Mouse (Mus musculus) forebrain, embryonic 11.5 days (tissue): ENCODE results near the gene Uroc1. TPM values are rescaled to one million over a fixed set of nuclear protein-coding genes. Genes with fewer than 3 reads are reported as not detected.

Experiments used
- ATAC-seq: fragments of 200-750 bp; cut with Nextera tagmentation; replicated peaks from 2 replicates; pipeline ENCODE4 v1.8.0; 2017; ENCODE audit warnings: moderate TSS enrichment; ENCODE audit not compliant: low FRiP score
- DNase-seq: peaks from one replicate; pipeline ENCODE4 v3.0.0-alpha.2; 2017; ENCODE audit warnings: low spot score
- H3K27ac ChIP-seq: fragments of 300-500 bp; sonication (generic); 2 replicates; pipeline ENCODE4 v1.5.1; 2014; ENCODE audit warnings: low read depth, low read length
- H3K27me3 ChIP-seq: fragments of 300-500 bp; sonication (generic); 2 replicates; pipeline ENCODE4 v1.6.1; 2014; ENCODE audit warnings: mild to moderate bottlenecking, low read length, mixed read lengths; ENCODE audit not compliant: control insufficient read depth, insufficient read depth
- H3K36me3 ChIP-seq: fragments of 300-500 bp; sonication (generic); 2 replicates; pipeline ENCODE4 v1.6.1; 2014; ENCODE audit warnings: mild to moderate bottlenecking, low read length, moderate library complexity, mixed read lengths; ENCODE audit not compliant: control insufficient read depth, insufficient read depth
- H3K4me1 ChIP-seq: fragments of 300-500 bp; sonication (generic); replicated peaks from 2 replicates; pipeline ENCODE4 v1.6.1; 2014; ENCODE audit warnings: low read length, mixed read lengths; ENCODE audit not compliant: control insufficient read depth, insufficient read depth
- H3K4me2 ChIP-seq: fragments of 300-500 bp; sonication (generic); 2 replicates; pipeline ENCODE4 v1.6.1; 2014; ENCODE audit warnings: low read depth, mild to moderate bottlenecking, low read length, moderate library complexity, mixed read lengths; ENCODE audit not compliant: severe bottlenecking
- H3K4me3 ChIP-seq: fragments of 300-500 bp; sonication (generic); 2 replicates; pipeline ENCODE4 v1.5.1; 2014; ENCODE audit warnings: low read depth, low read length
- H3K9ac ChIP-seq: fragments of 300-500 bp; sonication (generic); 2 replicates; pipeline ENCODE4 v1.6.1; 2014; ENCODE audit warnings: low read length
- H3K9me3 ChIP-seq: fragments of 300-500 bp; sonication (generic); 2 replicates; pipeline ENCODE4 v1.6.1; 2016; ENCODE audit warnings: low read length, mixed read lengths; ENCODE audit not compliant: control insufficient read depth
- WGBS: fragments of 180-500 bp; shearing (Covaris S2); extraction: QIAGEN DNeasy Blood & Tissue Kit; methylation state at CpG from one replicate; pipeline ENCODE4 v1.1.7; 2014; 5-methylcytosine and 5-hydroxymethylcytosine counted together
- polyA plus RNA-seq: library from polyadenylated mRNA; unstranded; fragments of >200 nt; fragmentation: Nextera tagmentation; extraction: Ambion mirVana; gene quantifications from 2 replicates; pipeline ENCODE4 v1.2.1, GENCODE M21; 2014

Gene Uroc1
- polyA plus RNA-seq: not detected in 2 replicates

- 87% methylated on average over 7 of the region's 7 CpGs for WGBS
- ATAC-seq: no peak
Observed at GRCm38 (mm10) chr6:90332561-90333425, at the start of gene Uroc1. Gene Uroc1, plus strand, starts transcription at chr6:90333284.

GRCm38 (mm10) chr6:90288265-90288664 lies 44.8 kb upstream of the Uroc1 start:
- ATAC-seq (no peak), DNase-seq (no peak)
- WGBS: 59% methylated on average over 12 of the region's 12 CpGs
- Histone ChIP-seq H3K27me3 (no peaks in the 10 kb centered on the region), H3K4me2 (no peak overlapping the region), H3K4me3 (no peak overlapping the region), H3K9ac (no peak overlapping the region), H3K4me1 (no peaks in the 10 kb centered on the region), H3K9me3 (no peaks in the 10 kb centered on the region), H3K36me3 (no peaks in the 10 kb centered on the region), H3K27ac (no peak overlapping the region)

More at GRCm38 (mm10) chr6:90332561-90333425, at the start of gene Uroc1:
- no peak for DNase-seq
- Histone ChIP-seq H3K27ac (no peak within 1 kb of the TSS), H3K9ac (no peak within 1 kb of the TSS), H3K36me3 (no peaks in the 10 kb centered on the region), H3K4me3 (no peak within 1 kb of the TSS), H3K4me1 (no peaks in the 10 kb centered on the region), H3K4me2 (no peak within 1 kb of the TSS), H3K9me3 (no peaks in the 10 kb centered on the region), H3K27me3 (no peaks in the 10 kb centered on the region)

GRCm38 (mm10) chr6:90300919-90301318 lies 32.2 kb upstream of the Uroc1 start, which contains the start of gene BC048671:
Gene BC048671, plus strand, starts transcription at chr6:90301219.
- ATAC-seq (no peak), DNase-seq (no peak)
- no peaks in the 10 kb centered on the region for H3K4me1 ChIP-seq
- no peak within 1 kb of the TSS for H3K4me2 ChIP-seq
- no peaks in the 10 kb centered on the region for H3K27me3 ChIP-seq
- H3K9ac ChIP-seq: no peak within 1 kb of the TSS
- no peak within 1 kb of the TSS for H3K4me3 ChIP-seq
- H3K9me3 ChIP-seq: no peaks in the 10 kb centered on the region; the same call in 1 of the 2 replicates
- H3K27ac ChIP-seq: no peak within 1 kb of the TSS
- no peaks in the 10 kb centered on the region for H3K36me3 ChIP-seq
- WGBS: 90% methylated on average over 1 of the region's 1 CpGs

DNA sequence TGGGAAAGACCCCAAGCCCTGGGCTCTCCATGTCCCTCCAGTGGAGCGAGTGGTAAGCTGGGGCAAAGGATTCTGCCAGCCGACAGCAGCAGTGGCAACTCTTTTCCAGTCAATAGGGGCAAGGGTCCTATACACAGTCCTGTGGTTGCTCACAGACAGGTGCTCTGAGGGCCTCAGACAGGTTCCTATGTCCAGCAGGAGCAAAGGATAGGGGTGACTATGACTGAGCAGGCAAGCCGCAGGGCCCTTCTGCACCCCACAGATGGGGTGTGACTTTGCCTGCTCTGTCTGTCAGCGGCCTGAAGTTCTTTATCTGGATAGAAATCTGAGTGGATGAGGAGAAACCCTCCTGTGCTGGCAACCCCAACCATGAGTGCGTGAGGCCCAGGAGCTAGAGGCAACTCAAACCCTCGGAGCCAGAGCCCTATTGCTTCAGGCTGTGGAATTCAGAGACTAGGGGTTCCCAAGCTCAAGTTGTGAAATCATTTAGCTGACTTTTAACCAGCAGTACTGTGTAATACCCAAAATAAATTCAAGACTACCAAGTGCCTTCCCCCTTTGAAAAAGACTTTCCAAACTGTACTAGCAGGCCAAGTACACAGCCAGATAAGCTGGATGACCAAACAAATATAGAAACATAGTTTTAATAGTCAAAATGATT lies 26.6 kb upstream of the Uroc1 start:
- DNase-seq (no peak), ATAC-seq (no peak)
- H3K27me3 ChIP-seq: no peaks in the 10 kb centered on the region
- H3K9ac ChIP-seq: no peak overlapping the region
- H3K4me1 ChIP-seq: no peaks in the 10 kb centered on the region
- 81% methylated on average over 6 of the region's 6 CpGs for WGBS
- H3K36me3 ChIP-seq: no peaks in the 10 kb centered on the region
- no peak overlapping the region for H3K4me2 ChIP-seq
- H3K9me3 ChIP-seq: no peaks in the 10 kb centered on the region
- H3K27ac ChIP-seq: no peak overlapping the region
- H3K4me3 ChIP-seq: no peak overlapping the region

DNA sequence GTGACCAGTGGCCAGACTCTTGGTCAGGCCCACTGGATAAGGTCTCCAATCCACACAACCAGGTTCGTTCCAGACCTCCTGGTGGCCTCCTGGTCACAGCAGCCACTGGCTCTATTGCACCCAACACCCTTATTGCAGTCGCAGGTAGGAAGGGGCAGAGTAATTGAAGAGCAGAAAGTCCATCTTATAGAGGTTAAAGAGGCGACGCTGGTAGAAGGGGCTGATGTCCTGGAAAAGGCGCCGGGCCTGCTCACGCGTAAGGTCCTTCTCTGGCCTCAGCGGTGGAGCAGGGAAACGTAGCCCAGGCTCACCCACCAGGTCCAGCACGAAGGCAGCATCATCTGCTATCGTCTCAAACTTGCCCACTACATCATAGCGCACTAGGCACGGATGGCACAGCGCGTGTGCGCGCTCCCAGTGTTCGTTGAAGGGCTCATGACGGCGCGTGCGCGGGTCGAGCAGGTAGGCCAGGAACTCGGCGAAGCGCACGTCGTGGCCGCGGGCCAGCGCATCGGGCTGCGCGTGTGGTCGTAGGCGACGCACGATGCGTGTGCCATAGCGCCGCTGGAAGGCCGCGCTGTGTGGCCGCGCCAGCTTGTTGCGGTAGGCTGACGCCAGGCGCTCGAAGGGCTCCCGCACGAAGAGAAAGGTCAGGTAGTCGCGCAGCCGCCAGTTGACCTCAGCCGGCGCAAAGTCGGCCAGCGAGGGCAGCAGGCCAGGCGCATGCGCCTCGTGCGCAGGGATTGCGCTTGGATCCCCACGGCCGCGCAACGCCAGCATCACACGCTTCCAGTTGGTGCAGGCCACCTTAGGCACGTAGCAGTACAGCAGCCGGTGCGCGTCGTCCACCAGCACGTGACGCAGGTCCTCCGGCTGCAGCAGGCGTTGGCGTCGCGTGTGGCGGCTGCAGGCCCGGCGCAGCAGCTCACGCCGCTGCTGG lies 24.0 kb upstream of the Uroc1 start:
- Histone ChIP-seq H3K9me3 (no peaks in the 10 kb centered on the region), H3K4me1 (no peaks in the 10 kb centered on the region), H3K9ac (no peak overlapping the region), H3K4me3 (no peak overlapping the region), H3K36me3 (no peaks in the 10 kb centered on the region), H3K27ac (no peak overlapping the region), H3K4me2 (no peak overlapping the region), H3K27me3 (no peaks in the 10 kb centered on the region)
- no peak for ATAC-seq
- no peak for DNase-seq
- WGBS: 88% methylated on average over 87 of the region's 87 CpGs

DNA sequence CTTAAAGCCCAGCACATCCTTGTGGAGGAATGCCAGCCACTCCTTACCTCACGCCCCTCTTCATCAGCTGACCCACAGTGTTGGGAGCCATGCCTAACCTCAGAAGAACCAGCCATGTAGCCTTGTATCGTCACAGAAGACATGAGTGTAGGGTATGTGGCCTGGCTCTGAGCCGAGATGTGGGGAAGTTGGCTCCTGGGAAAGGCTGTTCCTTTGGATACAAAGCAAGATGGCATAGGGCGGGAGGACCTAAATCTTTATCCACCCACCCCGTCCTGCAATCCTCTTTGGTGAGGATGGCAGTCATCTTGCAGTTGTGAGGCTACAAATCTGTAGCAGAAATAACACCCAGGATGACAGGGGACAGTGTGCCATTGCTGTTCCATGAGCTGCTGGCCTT lies 17.1 kb upstream of the Uroc1 start:
- H3K36me3 ChIP-seq: no peaks in the 10 kb centered on the region
- 78% methylated on average over 5 of the region's 5 CpGs for WGBS
- no peak for ATAC-seq
- H3K27me3 ChIP-seq: no peaks in the 10 kb centered on the region
- H3K4me3 ChIP-seq: no peak overlapping the region
- no peak for DNase-seq
- no peaks in the 10 kb centered on the region for H3K4me1 ChIP-seq
- no peak overlapping the region for H3K4me2 ChIP-seq
- no peak overlapping the region for H3K27ac ChIP-seq
- no peaks in the 10 kb centered on the region for H3K9me3 ChIP-seq
- no peak overlapping the region for H3K9ac ChIP-seq

DNA sequence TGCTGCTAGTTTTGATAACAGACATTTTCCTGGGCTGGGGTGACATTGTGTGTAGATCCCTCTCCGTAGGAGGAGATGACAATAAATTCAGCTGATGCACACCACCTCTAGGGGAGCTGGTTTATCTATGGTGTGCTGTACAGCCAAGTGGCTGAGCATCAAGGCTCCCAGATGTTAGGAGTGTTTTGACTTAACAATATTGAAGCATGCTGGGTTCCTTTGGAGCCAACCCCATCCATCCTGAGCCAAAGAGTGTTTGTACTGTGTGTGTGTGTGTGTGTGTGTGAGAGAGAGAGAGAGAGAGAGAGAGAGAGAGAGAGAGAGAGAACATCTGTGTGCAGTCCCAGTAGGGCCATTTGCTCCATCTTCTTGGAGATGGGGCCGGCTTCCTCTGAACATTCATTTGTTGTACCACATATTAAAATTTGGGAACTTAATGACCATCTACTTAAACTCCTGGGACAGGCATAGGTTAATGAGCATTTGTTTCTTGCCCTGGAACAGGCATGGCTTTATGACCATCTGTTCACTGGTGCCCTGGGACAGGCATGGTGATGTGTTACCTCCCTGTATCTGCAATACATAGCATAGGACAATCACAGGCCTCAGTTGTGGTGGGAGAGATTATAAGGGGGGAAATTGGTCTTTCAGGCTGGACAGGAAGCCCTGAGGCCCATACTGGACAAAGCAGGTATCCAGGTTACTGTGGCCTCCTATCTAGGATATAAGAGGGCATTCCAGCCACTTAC lies 15.4 kb upstream of the Uroc1 start:
- no peak for ATAC-seq
- H3K4me3 ChIP-seq: no peak overlapping the region

DNA sequence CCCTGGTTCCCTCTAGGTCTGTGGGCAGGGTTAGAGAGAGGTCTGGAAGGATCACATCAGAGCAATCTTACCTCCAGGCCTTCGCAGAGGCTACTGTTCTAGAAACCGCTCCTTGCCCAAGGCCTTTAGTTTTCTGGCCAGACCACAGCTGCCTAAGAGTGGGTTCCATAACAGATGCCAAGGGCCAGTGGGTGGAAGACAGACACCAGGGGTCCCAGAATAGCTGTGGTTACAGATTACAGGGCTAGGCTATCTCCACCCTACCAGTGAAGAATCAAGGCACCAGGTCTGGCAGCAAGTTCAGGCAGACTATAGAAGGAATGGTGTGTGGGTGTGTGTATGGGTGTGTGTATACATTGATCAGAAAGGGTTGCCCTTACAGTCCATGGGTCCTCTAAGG lies 14.1 kb upstream of the Uroc1 start:
- no peak overlapping the region for H3K4me3 ChIP-seq
- H3K27me3 ChIP-seq: no peaks in the 10 kb centered on the region
- no peak overlapping the region for H3K4me2 ChIP-seq
- no peak for DNase-seq
- no peaks in the 10 kb centered on the region for H3K36me3 ChIP-seq
- no peak overlapping the region for H3K27ac ChIP-seq
- H3K9ac ChIP-seq: no peak overlapping the region
- H3K9me3 ChIP-seq: no peaks in the 10 kb centered on the region
- ATAC-seq: no peak
- no peaks in the 10 kb centered on the region for H3K4me1 ChIP-seq
- WGBS: 93% methylated on average over 2 of the region's 2 CpGs

More for the DNA sequence above, 15.4 kb upstream of the Uroc1 start:
- no peaks in the 10 kb centered on the region for H3K27me3 ChIP-seq
- no peaks in the 10 kb centered on the region for H3K9me3 ChIP-seq
- no peak overlapping the region for H3K27ac ChIP-seq
- 83% methylated on average over 2 of the region's 2 CpGs for WGBS
- peak; percentile 13 for DNase-seq
- H3K9ac ChIP-seq: no peak overlapping the region
- H3K4me2 ChIP-seq: no peak overlapping the region
- no peaks in the 10 kb centered on the region for H3K4me1 ChIP-seq
- no peaks in the 10 kb centered on the region for H3K36me3 ChIP-seq
